Comparison of ENCODE assay signal across 8 mouse cellular contexts in genomic region chr7:132806926-132807857, GRCm38 (mm10). TPM values are rescaled to one million over a fixed set of nuclear protein-coding genes. Genes with fewer than 3 reads are reported as not detected.
A peak's percentile ranks its signal among the peaks of the same experiment; 100 is the strongest.
DNase-seq lines count a peak whose midpoint lies in the region; ATAC-seq lines count a peak whose summit lies in the region.

No protein-coding gene starts in this region.

- H3K27me3 ChIP-seq in midbrain, embryonic 11.5 days (ENCODE audit: control insufficient read depth, insufficient read depth, low read length) = no peaks in the 10 kb centered on the region

- H3K9me3 ChIP-seq in midbrain, embryonic 11.5 days (ENCODE audit: control insufficient read depth, low read length) = no peaks in the 10 kb centered on the region

- no peaks in the 10 kb centered on the region for H3K36me3 ChIP-seq in midbrain, embryonic 11.5 days (ENCODE audit: control insufficient read depth, insufficient read depth, low read length)

- peak overlapping the region; percentile 9; the same call in 1 of the 2 replicates for H3K4me2 ChIP-seq in midbrain, embryonic 11.5 days

- peak overlapping the region; percentile 44; the same call in 1 of the 2 replicates for H3K9ac ChIP-seq in midbrain, embryonic 11.5 days (ENCODE audit: low read length)

- H3K4me3 ChIP-seq in midbrain, embryonic 11.5 days (ENCODE audit: low read depth, low read length) = no peak overlapping the region

- H3K4me1 ChIP-seq in midbrain, embryonic 11.5 days (ENCODE audit: control insufficient read depth, insufficient read depth, low read length) = peaks cover 59% of the 10 kb centered on the region

- no peak; the same call in 1 of the 2 replicates for ATAC-seq in midbrain, embryonic 11.5 days (ENCODE audit: low FRiP score)
- ATAC-seq in megakaryocyte progenitor cell, adult 5-6 weeks (replicated peaks; ENCODE audit: poor library complexity) = no peak

- peak overlapping the region; percentile 65 for H3K27ac ChIP-seq in midbrain, embryonic 11.5 days (ENCODE audit: low read depth, low read length)

- intact Hi-C loops in left cerebral cortex, postnatal 14 days (cut with DNase I) = no loop called here
- intact Hi-C loops in heart, postnatal 10 days (cut with DNase I) = no loop called here

- WGBS in midbrain, embryonic 11.5 days = 50% methylated on average over 13 of the region's 13 CpGs

- peak; percentile 60 to 72 for DNase-seq in left cerebral cortex, adult 18-20 months (ENCODE audit: low spot score in 2 of 2)
- DNase-seq in left cerebral cortex, postnatal 14 days (ENCODE audit: low spot score in 2 of 2) = no peak
- peak; percentile 82 to 84 for DNase-seq in cerebellum, postnatal 10 days
- peak; percentile 41 to 47 for DNase-seq in heart, postnatal 10 days
- DNase-seq in kidney, postnatal 25 days = peak; percentile 80 to 85
- no peak for DNase-seq in midbrain, embryonic 11.5 days (ENCODE audit: low spot score, missing footprints)
- no peak for DNase-seq in spleen, postnatal 36 days (ENCODE audit: low spot score in 2 of 2)

RNA-seq across cellular contexts. Expression of gene Fam53b, which starts 6.5 kb away (rescaled TPM):
- total RNA-seq in left cerebral cortex, adult 18-20 months (2021) = 10 to 100 TPM; 71.7 to 73.5 TPM
- 10 to 100 TPM; 24.8 to 27.8 TPM for total RNA-seq in left cerebral cortex, postnatal 14 days (2021)
- 10 to 100 TPM; 35.5 to 46.0 TPM for total RNA-seq in heart, postnatal 10 days (2021)
- polyA plus RNA-seq in midbrain, embryonic 11.5 days (2014; fragmentation: Nextera tagmentation; extraction: Ambion mirVana) = 17.0 and 17.5 TPM in 2 replicates
- total RNA-seq in megakaryocyte progenitor cell, adult 5-6 weeks (2015) = 16.0 and 21.5 TPM in 2 replicates
- 12.2 and 15.9 TPM in 2 replicates for total RNA-seq in megakaryocyte progenitor cell, adult 5-6 weeks (2017)

RNA-seq across cellular contexts. Expression of gene Eef1akmt2, which starts 45.3 kb away (rescaled TPM):
- total RNA-seq in left cerebral cortex, adult 18-20 months (2021) = 10 to 100 TPM; 33.4 to 35.0 TPM
- 10 to 100 TPM; 29.3 to 31.2 TPM for total RNA-seq in left cerebral cortex, postnatal 14 days (2021)
- total RNA-seq in heart, postnatal 10 days (2021) = 10 to 100 TPM; 13.9 to 14.6 TPM
- polyA plus RNA-seq in midbrain, embryonic 11.5 days (2014; fragmentation: Nextera tagmentation; extraction: Ambion mirVana) = 90.3 and 100.0 TPM in 2 replicates
- 27.3 and 38.6 TPM in 2 replicates for total RNA-seq in megakaryocyte progenitor cell, adult 5-6 weeks (2015)
- total RNA-seq in megakaryocyte progenitor cell, adult 5-6 weeks (2017) = 48.3 and 48.9 TPM in 2 replicates

RNA-seq across cellular contexts. Expression of gene Abraxas2, which starts 51.8 kb away (rescaled TPM):
- total RNA-seq in left cerebral cortex, adult 18-20 months (2021) = 10 to 100 TPM; 29.9 to 30.1 TPM
- 10 to 100 TPM; 24.9 to 28.2 TPM for total RNA-seq in left cerebral cortex, postnatal 14 days (2021)
- total RNA-seq in heart, postnatal 10 days (2021) = 10 to 100 TPM; 23.9 to 27.9 TPM
- 38.7 and 41.8 TPM in 2 replicates for polyA plus RNA-seq in midbrain, embryonic 11.5 days (2014; fragmentation: Nextera tagmentation; extraction: Ambion mirVana)
- 48.6 and 48.9 TPM in 2 replicates for total RNA-seq in megakaryocyte progenitor cell, adult 5-6 weeks (2015)
- 38.6 and 45.9 TPM in 2 replicates for total RNA-seq in megakaryocyte progenitor cell, adult 5-6 weeks (2017)

Comparison
In these comparisons a context has a peak if more than half of its experiments do, and no peak if none do; other contexts are left out.
1. DNase-seq: peak in left cerebral cortex, adult 18-20 months (2 of 2), cerebellum, postnatal 10 days (2 of 2), heart, postnatal 10 days (2 of 2) and kidney, postnatal 25 days (2 of 2); none in left cerebral cortex, postnatal 14 days (0 of 2), midbrain, embryonic 11.5 days (single experiment) and spleen, postnatal 36 days (0 of 2).